Mouse (Mus musculus) small intestine, adult 2 months (tissue): ENCODE measurements at regions not wholly inside any gene's neighbourhood (a gene's known extent, or its start where the extent isn't known, plus 50 kb on each side); places are given as distances from the start of the nearest gene placed in this dataset.

Experiments
- CTCF ChIP-seq: fragments of 200-500 bp; IDR thresholded peaks from 2 replicates; pipeline ENCODE4 v1.5.1; 2012; ENCODE audit warnings: low read depth, mild to moderate bottlenecking, control low read depth, inconsistent platforms, low read length, moderate library complexity, mixed read lengths; ENCODE audit not compliant: insufficient replicate concordance, insufficient read length; ENCODE audit errors: extremely low read depth
- POLR2A ChIP-seq: fragments of 200-500 bp; IDR thresholded peaks from 2 replicates; pipeline ENCODE4 v1.6.1; 2012; ENCODE audit warnings: low read depth, mild to moderate bottlenecking, control low read depth, inconsistent platforms, low read length, moderate library complexity

DNA sequence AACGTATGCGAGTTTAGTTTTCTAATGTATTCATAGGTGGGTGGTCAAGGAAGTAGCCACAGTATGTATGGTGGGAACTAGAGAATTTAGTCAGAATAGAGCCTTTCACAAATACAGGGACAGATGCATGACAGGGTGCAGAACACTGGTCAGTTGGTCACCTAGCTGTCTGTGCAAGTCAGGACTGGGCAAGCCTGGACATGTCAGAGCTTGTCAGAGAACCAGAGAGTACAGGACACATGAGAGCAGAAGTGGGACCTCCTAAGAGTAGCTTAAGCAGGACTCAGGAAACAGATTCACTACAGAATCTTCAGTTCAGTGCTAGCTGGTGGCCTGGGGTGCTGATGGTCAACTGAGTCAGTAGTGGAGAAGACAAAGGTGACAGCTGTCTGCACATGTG, 395.7 kb upstream of the Tnp1 start:
- TF ChIP-seq CTCF, result no peak
- no peak for TF ChIP-seq POLR2A
